Mouse (Mus musculus) heart, postnatal 4 days (tissue): ENCODE results near the gene Eif4g3. TPM values are rescaled to one million over a fixed set of nuclear protein-coding genes. Genes with fewer than 3 reads are reported as not detected.
A peak's percentile ranks its signal among the peaks of the same experiment; 100 is the strongest.

Source experiments
- DNase-seq: peaks from one replicate; pipeline ENCODE4 v3.0.0; 2021
- microRNA-seq, 2 experiments: library from miRNA; unstranded; fragments of <30 nt; microRNA quantifications; one replicate each; pipeline ENCODE4 v1.2.0; 2021 to 2022
- total RNA-seq, 2 experiments: library from RNA; stranded (reverse); gene quantifications; 2 replicates each; pipeline ENCODE4 v1.2.3; 2021

Eif4g3 gene
- total RNA-seq, 2 experiments from 2014 or later = 57.8 to 59.2 TPM

- no peak for DNase-seq
Measured at GRCm38 (mm10) chr4:138221406-138221805, 228.6 kb downstream of the Eif4g3 start.

- DNase-seq = no peak
Measured at GRCm38 (mm10) chr4:138222396-138222795, 229.6 kb downstream of the Eif4g3 start.

- DNase-seq = no peak
Measured at GRCm38 (mm10) chr4:138223623-138224022, 230.8 kb downstream of the Eif4g3 start.

GRCm38 (mm10) chr4:138246756-138247665 lies 254.2 kb downstream of the Eif4g3 start:
- peak; percentile 20 for DNase-seq

- DNase-seq = peak; percentile 63
Measured at GRCm38 (mm10) chr4:138250088-138250960, 257.5 kb downstream of the Eif4g3 start, which contains the start of the genes Sh2d5 and Kif17. TSS of gene Sh2d5 (plus strand) at chr4:138250403. TSS of gene Kif17 (plus strand) at chr4:138250435.

GRCm38 (mm10) chr4:138251819-138252218 lies 259.0 kb downstream of the Eif4g3 start:
- DNase-seq = peak; percentile 19

GRCm38 (mm10) chr4:138252231-138252630 lies 259.4 kb downstream of the Eif4g3 start:
- DNase-seq = no peak

- DNase-seq = no peak
Measured at GRCm38 (mm10) chr4:138257116-138257687, 264.4 kb downstream of the Eif4g3 start.

Small RNA genes within 50 kb of the gene (microRNA-seq; reads per million reads assigned to microRNA genes)
- 0 reads per million in 2 experiments for gene Mir6399

Other genes starting within 250 kb of the Eif4g3 start
- gene Alpl, start 196.6 kb upstream of the Eif4g3 start, total RNA-seq = 1 to 10 TPM; 8.9 to 9.0 TPM
- gene Ece1, start 130.8 kb upstream of the Eif4g3 start, total RNA-seq = 100 to 1,000 TPM; 119 to 133 TPM
- gene Hp1bp3, start 223.3 kb downstream of the Eif4g3 start, total RNA-seq = 100 to 1,000 TPM in 1 of 2 experiments, 10 to 100 TPM in 1; 93.7 to 102 TPM